Mouse (Mus musculus) CH12.LX (cell line): Measurements from ENCODE around the gene Dnajc4. TPM values are rescaled to one million over a fixed set of nuclear protein-coding genes. Genes with fewer than 3 reads are reported as not detected.
A peak's percentile ranks its signal among the peaks of the same experiment; 100 is the strongest.

Experiments used
- DNase-seq: peaks from one replicate; pipeline ENCODE4 v3.0.0-alpha.2; 2013; ENCODE audit errors: extremely low read depth
- H3K27ac ChIP-seq: 2 replicates; pipeline ENCODE4 v1.5.1; 2012; ENCODE audit warnings: low read depth, mild to moderate bottlenecking, control low read depth, moderate library complexity; ENCODE audit not compliant: insufficient read depth
- H3K27me3 ChIP-seq: replicated peaks from 2 replicates; pipeline ENCODE3; 2012; ENCODE audit warnings: inconsistent platforms
- H3K36me3 ChIP-seq, 2 experiments: replicated peaks in 1 of 2; 2 replicates each; pipeline versions ENCODE3 to v1.6.1; 2012; ENCODE audit warnings: inconsistent platforms in 1 of 2, low read length in 1 of 2, mild to moderate bottlenecking in 1 of 2, mixed read lengths in 1 of 2, moderate library complexity in 1 of 2; ENCODE audit not compliant: control insufficient read depth in 1 of 2, insufficient read depth in 1 of 2
- H3K4me1 ChIP-seq, 2 experiments: 2 replicates each; pipeline ENCODE4 v1.6.1; 2012; ENCODE audit warnings: inconsistent platforms in 1 of 2, moderate library complexity in 1 of 2; ENCODE audit not compliant: insufficient read depth in 2 of 2, control insufficient read depth in 1 of 2
- H3K4me2 ChIP-seq: 2 replicates; pipeline ENCODE4 v1.6.1; 2012; ENCODE audit warnings: low read depth, mild to moderate bottlenecking, control low read depth; ENCODE audit not compliant: poor library complexity, insufficient read depth, severe bottlenecking
- H3K4me3 ChIP-seq, 3 experiments: fragments of 150-350 bp in 1 of 3; sonication (generic) in 1 of 3; replicated peaks in 1 of 3; 2 replicates each; pipeline versions ENCODE3 to v1.5.1; 2011 to 2012; ENCODE audit warnings: low read depth in 2 of 3, low read length in 2 of 3, mild to moderate bottlenecking in 2 of 3, moderate library complexity in 2 of 3, control low read depth in 1 of 3, improper control_type of control experiment in 1 of 3, inconsistent platforms in 1 of 3, mixed read lengths in 1 of 3; ENCODE audit not compliant: poor library complexity in 1 of 3
- H3K79me2 ChIP-seq: replicated peaks from 2 replicates; pipeline ENCODE4 v1.6.1; 2012; ENCODE audit warnings: mild to moderate bottlenecking, moderate library complexity; ENCODE audit not compliant: control insufficient read depth, poor library complexity, insufficient read depth, severe bottlenecking; ENCODE audit errors: extremely low read depth
- H3K9ac ChIP-seq: 2 replicates; pipeline ENCODE4 v1.6.1; 2012; ENCODE audit warnings: low read depth, mild to moderate bottlenecking, control low read depth, moderate library complexity; ENCODE audit not compliant: insufficient read depth
- H3K9me3 ChIP-seq: replicated peaks from 2 replicates; pipeline ENCODE3; 2012; ENCODE audit warnings: low read length, inconsistent platforms, mixed read lengths
- BHLHE40 ChIP-seq: IDR thresholded peaks from 2 replicates; pipeline ENCODE4 v1.6.1; 2011; ENCODE audit warnings: mild to moderate bottlenecking, low read depth, low read length, improper control_type of control experiment
- CHD1 ChIP-seq: IDR thresholded peaks from 2 replicates; pipeline ENCODE4 v1.6.1; 2012; ENCODE audit warnings: low read depth, low read length, improper control_type of control experiment, inconsistent platforms
- E2F4 ChIP-seq: IDR thresholded peaks from 2 replicates; pipeline ENCODE4 v1.6.1; 2011; ENCODE audit warnings: low read depth, low read length, improper control_type of control experiment; ENCODE audit not compliant: insufficient replicate concordance
- ELF1 ChIP-seq: IDR thresholded peaks from 2 replicates; pipeline ENCODE4 v1.6.1; 2014; ENCODE audit warnings: low read depth, mild to moderate bottlenecking, inconsistent platforms, low read length, improper control_type of control experiment
- EP300 ChIP-seq: IDR thresholded peaks from 2 replicates; pipeline ENCODE4 v1.6.1; 2011; ENCODE audit warnings: low read length, improper control_type of control experiment
- ETS1 ChIP-seq: conservative IDR thresholded peaks from 2 replicates; pipeline ENCODE4 v1.6.1; 2012; ENCODE audit warnings: low read depth, mild to moderate bottlenecking, inconsistent platforms, low read length, improper control_type of control experiment, moderate library complexity
- GABPA ChIP-seq: IDR thresholded peaks from 2 replicates; pipeline ENCODE4 v1.6.1; 2012; ENCODE audit warnings: low read depth, low read length, improper control_type of control experiment, inconsistent platforms; ENCODE audit not compliant: insufficient replicate concordance
- HCFC1 ChIP-seq: IDR thresholded peaks from 2 replicates; pipeline ENCODE4 v1.6.1; 2012; ENCODE audit warnings: low read depth, mild to moderate bottlenecking, inconsistent platforms, low read length, improper control_type of control experiment
- MAFK ChIP-seq: IDR thresholded peaks from 2 replicates; pipeline ENCODE4 v1.6.1; 2011; ENCODE audit warnings: low read length, improper control_type of control experiment; ENCODE audit not compliant: insufficient replicate concordance
- MEF2A ChIP-seq: IDR thresholded peaks from 2 replicates; pipeline ENCODE4 v1.6.1; 2014; ENCODE audit warnings: low read depth, mild to moderate bottlenecking, inconsistent platforms, low read length, improper control_type of control experiment, borderline replicate concordance
- MXI1 ChIP-seq: IDR thresholded peaks from 2 replicates; pipeline ENCODE4 v1.6.1; 2011; ENCODE audit warnings: mild to moderate bottlenecking, low read depth, low read length, improper control_type of control experiment
- MYC ChIP-seq: IDR thresholded peaks from 2 replicates; pipeline ENCODE4 v1.6.1; 2011; ENCODE audit warnings: low read depth, mild to moderate bottlenecking, improper control_type of control experiment, low read length
- NELFE ChIP-seq: IDR thresholded peaks from 2 replicates; pipeline ENCODE4 v1.6.1; 2011; ENCODE audit warnings: low read depth, low read length, improper control_type of control experiment
- NRF1 ChIP-seq: IDR thresholded peaks from 2 replicates; pipeline ENCODE4 v1.6.1; 2014; ENCODE audit warnings: low read depth, mild to moderate bottlenecking, inconsistent platforms, low read length, improper control_type of control experiment, moderate library complexity
- POLR2A ChIP-seq: IDR thresholded peaks from 2 replicates; pipeline ENCODE4 v1.6.1; 2011; ENCODE audit warnings: low read depth, mild to moderate bottlenecking, improper control_type of control experiment, low read length
- POLR2AphosphoS2 ChIP-seq: IDR thresholded peaks from 2 replicates; pipeline ENCODE4 v1.6.1; 2011; ENCODE audit warnings: low read depth, low read length, improper control_type of control experiment
- RCOR1 ChIP-seq: conservative IDR thresholded peaks from 2 replicates; pipeline ENCODE4 v1.6.1; 2012; ENCODE audit warnings: low read depth, mild to moderate bottlenecking, inconsistent platforms, low read length, improper control_type of control experiment
- SIN3A ChIP-seq: IDR thresholded peaks from 2 replicates; pipeline ENCODE4 v1.6.1; 2012; ENCODE audit warnings: low read length, improper control_type of control experiment, inconsistent platforms
- TBP ChIP-seq: conservative IDR thresholded peaks from 2 replicates; pipeline ENCODE4 v1.6.1; 2011; ENCODE audit warnings: low read depth, low read length, improper control_type of control experiment
- TCF12 ChIP-seq: IDR thresholded peaks from 2 replicates; pipeline ENCODE4 v1.6.1; 2014; ENCODE audit warnings: low read depth, mild to moderate bottlenecking, inconsistent platforms, low read length, improper control_type of control experiment
- USF2 ChIP-seq: conservative IDR thresholded peaks from 2 replicates; pipeline ENCODE4 v1.6.1; 2011; ENCODE audit warnings: low read depth, low read length, improper control_type of control experiment
- ZC3H11A ChIP-seq: IDR thresholded peaks from 2 replicates; pipeline ENCODE4 v1.6.1; 2012; ENCODE audit warnings: low read depth, mild to moderate bottlenecking, inconsistent platforms, low read length, improper control_type of control experiment
- ZMIZ1 ChIP-seq: IDR thresholded peaks from 2 replicates; pipeline ENCODE4 v1.6.1; 2012; ENCODE audit warnings: low read depth, mild to moderate bottlenecking, inconsistent platforms, low read length, improper control_type of control experiment
- ZNF384 ChIP-seq: IDR thresholded peaks from 2 replicates; pipeline ENCODE4 v1.6.1; 2012; ENCODE audit warnings: low read depth, low read length, improper control_type of control experiment, inconsistent platforms
- dilution Hi-C: fragments of 300-500 bp; cut with MboI; formaldehyde crosslinking; loops from 2 replicates; pipeline ENCODE4 v1.14.3; 2020; ENCODE audit warnings: low sequenced_read_pairs; ENCODE audit not compliant: extremely low pct_unique_long_range_greater_than_20kb, extremely low pct_ligation_motif_present
- in situ Hi-C: fragments of 300-500 bp; cut with MboI; formaldehyde crosslinking; loops from 3 replicates; pipeline ENCODE4 v1.14.3; 2019; ENCODE audit warnings: low sequenced_read_pairs, low pct_ligation_motif_present, low pct_unique_long_range_greater_than_20kb, mixed read lengths
- polyA plus RNA-seq: library from polyadenylated mRNA; unstranded; fragments of >175 nt; gene quantifications from 2 replicates; pipeline ENCODE4 v1.2.1, GENCODE M21; 2012; ENCODE audit warnings: low read depth; ENCODE audit not compliant: insufficient read length
- total RNA-seq, 2 experiments: library from RNA; depleted of rRNA; stranded (reverse); fragments of 300-350 nt in 1 of 2; fragments of >200 nt in 1 of 2; gene quantifications; 2 replicates each; pipeline ENCODE4 v1.2.3; 2012 to 2014

Gene Dnajc4
- total and polyA plus RNA-seq, 3 experiments = 6.2 to 13.9 (median 11.2) TPM

- Histone ChIP-seq H3K79me2 (peaks cover 3% of the 10 kb centered on the region; the same call in 1 of the 2 replicates), H3K9me3 (no peaks in the 10 kb centered on the region), H3K9ac (peak within 1 kb of the TSS; percentile 65), H3K27ac (peak within 1 kb of the TSS; percentile 86), H3K36me3 (peaks cover 41 to 68% of the 10 kb centered on the region in 2 experiments), H3K4me1 (peaks cover 13 to 27% of the 10 kb centered on the region in 2 experiments), H3K4me2 (peak within 1 kb of the TSS; percentile 82), H3K4me3 (peak within 1 kb of the TSS; percentile 69 to 84 (median 76)), H3K27me3 (no peaks in the 10 kb centered on the region)
- dilution Hi-C loops = no loop called here
- TF ChIP-seq NELFE = peak; percentile 39; the same call in 1 of the 2 replicates
- no peak for TF ChIP-seq MAFK
- TF ChIP-seq NRF1 = no peak
- peak; percentile 52; the same call in 1 of the 2 replicates for TF ChIP-seq MXI1
- TF ChIP-seq MYC = peak; percentile 28; the same call in 1 of the 2 replicates
- no peak for TF ChIP-seq ZMIZ1
- peak; percentile 42 for TF ChIP-seq HCFC1
- TF ChIP-seq EP300 = no peak
- no peak for TF ChIP-seq RCOR1
- TF ChIP-seq POLR2A = peak; percentile 56
- TF ChIP-seq GABPA = no peak
- peak; percentile 44 for TF ChIP-seq TCF12
- peak; percentile 57 for TF ChIP-seq BHLHE40
- TF ChIP-seq POLR2AphosphoS2 = peak; percentile 54; the same call in 1 of the 2 replicates
- no peak for TF ChIP-seq USF2
- no peak for TF ChIP-seq E2F4
- peak; percentile 57 for TF ChIP-seq ELF1
- no peak for TF ChIP-seq MEF2A
- TF ChIP-seq ETS1 = no peak; the same call in 1 of the 2 replicates
- TF ChIP-seq TBP = peak; percentile 52; the same call in 1 of the 2 replicates
- TF ChIP-seq SIN3A = peak; percentile 52
- TF ChIP-seq ZC3H11A = no peak
- no peak for TF ChIP-seq CHD1
- TF ChIP-seq ZNF384 = no peak
- in situ Hi-C loops = no loop called here
- peak; percentile 77 for DNase-seq
Observed at GRCm38 (mm10) chr19:7019191-7019590, 26.8 kb upstream of the Dnajc4 start, which contains the start of gene Fermt3. Gene Fermt3 (minus strand): TSS chr19:7019469.
